Mouse (Mus musculus) lung, postnatal 36 days (tissue): Measurements from ENCODE around the gene Sema6c.
"Not testable (repeated sequence)": the region's sequence is repeated elsewhere in the genome, so short reads cannot be mapped to it uniquely, and the experiment has no call there.

Experiments
- DNase-seq: peaks from one replicate; pipeline ENCODE4 v3.0.0; 2022; ENCODE audit warnings: mixed read lengths

Sema6c gene

DNA sequence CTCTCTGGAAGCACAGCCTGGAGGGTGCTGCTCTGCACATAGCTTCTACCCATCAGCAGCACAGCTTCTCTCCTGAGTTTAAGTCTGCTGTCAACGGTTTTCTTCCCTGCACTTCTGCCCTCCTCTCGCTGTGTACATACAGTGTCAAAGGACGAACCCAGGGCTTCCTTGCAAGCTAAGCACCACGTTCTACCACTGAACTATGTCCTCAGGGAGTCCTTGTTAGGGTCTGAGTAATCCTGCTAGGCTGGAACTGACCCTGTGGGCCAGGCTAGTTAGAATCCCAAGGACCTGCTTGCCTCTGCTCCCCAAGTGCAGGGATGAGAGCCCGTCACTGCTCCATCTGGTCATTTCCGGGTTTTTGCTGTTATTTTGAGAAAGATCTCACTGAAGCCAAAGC, 26.6 kb downstream of the Sema6c start:
- no peak for DNase-seq

GRCm38 (mm10) chr3:95194721-95195135, 34.5 kb downstream of the Sema6c start:
- no peak for DNase-seq

GRCm38 (mm10) chr3:95195772-95196171, 35.5 kb downstream of the Sema6c start:
- no peak for DNase-seq

DNA sequence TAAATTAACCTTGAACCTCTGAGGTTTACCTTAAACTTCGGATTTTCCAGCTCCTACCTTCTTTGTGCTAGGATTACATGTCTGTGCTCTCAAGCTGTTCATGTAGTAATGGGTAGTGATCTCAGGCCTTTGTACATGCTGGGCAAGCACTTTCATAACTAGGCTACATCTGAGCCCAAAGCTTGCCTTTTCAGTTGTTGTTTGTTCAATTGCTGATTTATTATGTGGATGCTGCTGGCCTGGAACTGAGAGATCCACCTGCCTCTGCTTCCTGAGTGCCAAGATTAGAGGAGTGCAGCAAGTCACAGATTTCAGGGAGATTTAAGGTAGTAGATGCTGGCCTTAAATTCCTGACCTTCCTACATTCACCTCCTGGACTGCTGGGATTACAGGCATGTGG, 38.8 kb downstream of the Sema6c start:
- no peak for DNase-seq

DNA sequence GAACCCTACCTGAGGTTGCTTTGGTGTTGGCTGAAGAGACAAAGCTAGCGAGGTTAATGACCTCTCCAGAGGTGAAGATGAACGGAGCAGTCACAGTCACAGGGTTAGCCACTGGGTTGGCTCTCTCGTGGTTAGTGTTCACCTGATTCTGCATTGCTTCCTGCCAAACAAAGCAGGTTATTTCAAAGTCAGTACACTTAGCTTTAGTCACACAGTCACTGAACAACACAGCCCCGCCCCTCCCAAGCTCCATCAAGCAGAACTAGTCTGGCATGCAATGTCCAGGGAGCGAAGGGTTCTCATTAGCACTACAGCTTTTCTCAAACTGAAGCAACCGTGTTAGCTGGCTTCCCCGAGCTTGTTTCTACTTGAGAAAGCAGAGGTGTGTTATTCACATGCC, 39.9 kb downstream of the Sema6c start:
- DNase-seq, result peak; percentile 22

DNA sequence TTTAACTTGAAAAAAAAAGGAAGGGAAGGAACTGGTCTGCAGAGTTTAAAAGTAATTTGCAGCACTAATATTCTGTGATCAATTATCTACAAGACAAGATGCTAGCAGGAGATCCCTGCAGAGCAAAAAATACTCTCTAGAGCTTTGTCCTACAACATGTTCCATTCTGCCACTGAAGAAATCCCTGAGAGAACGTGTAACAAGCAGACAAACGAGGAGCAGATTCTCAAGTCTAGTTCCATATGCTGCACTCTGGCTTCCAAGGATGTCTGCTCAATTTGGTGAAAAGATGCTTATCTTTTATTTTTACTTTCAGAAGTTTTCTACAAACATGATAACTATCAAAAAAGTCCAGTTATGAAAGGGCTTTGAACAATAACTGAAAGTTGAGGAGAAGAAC, 40.3 kb downstream of the Sema6c start:
- no peak for DNase-seq

GRCm38 (mm10) chr3:95203880-95204279, 43.6 kb downstream of the Sema6c start:
- no peak for DNase-seq

GRCm38 (mm10) chr3:95208286-95208685, 48.0 kb downstream of the Sema6c start:
- no peak for DNase-seq

- no peak for DNase-seq
Measured at GRCm38 (mm10) chr3:95210585-95210984, 50.3 kb downstream of the Sema6c start.

DNA sequence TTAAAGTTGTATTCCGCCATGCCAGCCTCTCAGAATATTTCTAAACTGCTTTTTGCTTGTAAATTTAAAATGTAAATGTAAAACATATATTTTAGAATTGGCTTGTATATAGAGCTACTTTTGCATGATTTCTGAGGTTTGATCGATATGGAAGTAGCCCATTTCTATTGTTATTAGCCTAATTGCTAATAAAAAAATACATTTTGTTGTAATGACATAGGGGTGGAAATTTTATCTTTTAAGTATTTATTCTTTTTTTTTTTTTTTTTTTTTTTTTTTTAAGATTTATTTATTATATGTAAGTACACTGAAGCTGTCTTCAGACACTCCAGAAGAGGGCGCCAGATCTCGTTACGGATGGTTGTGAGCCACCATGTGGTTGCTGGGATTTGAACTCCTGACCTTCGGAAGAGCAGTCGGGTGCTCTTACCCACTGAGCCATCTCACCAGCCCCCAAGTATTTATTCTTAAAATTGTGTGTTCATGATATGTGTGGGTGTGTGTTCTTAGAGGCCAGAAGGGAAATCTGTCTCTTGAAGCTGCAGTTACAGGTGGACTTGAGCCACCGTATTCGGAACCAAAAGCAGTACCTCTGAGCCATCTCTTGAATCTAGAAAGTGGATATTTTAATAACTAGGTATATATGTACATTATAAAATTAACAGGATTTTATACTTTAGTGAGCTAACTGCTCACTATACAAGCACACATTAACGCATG, 52.8 kb downstream of the Sema6c start:
- DNase-seq, result not testable (repeated sequence)

- DNase-seq, result no peak
Measured at GRCm38 (mm10) chr3:95213609-95213975, 53.3 kb downstream of the Sema6c start.

- DNase-seq, result no peak
Measured at GRCm38 (mm10) chr3:95216655-95217254, 56.5 kb downstream of the Sema6c start.

GRCm38 (mm10) chr3:95217255-95218134, 57.2 kb downstream of the Sema6c start, which contains the start of gene Gabpb2:
Gabpb2 (minus strand) TSS chr3:95217916.
- peak; percentile 97 for DNase-seq

- DNase-seq, result peak; percentile 15
Measured at GRCm38 (mm10) chr3:95218466-95219137, 58.3 kb downstream of the Sema6c start.

- DNase-seq, result no peak
Measured at GRCm38 (mm10) chr3:95223041-95223440, 62.8 kb downstream of the Sema6c start.
